Mouse (Mus musculus) megakaryocyte, adult 5-6 weeks (primary cell): ENCODE measurements at regions not wholly inside any gene's neighbourhood (a gene's known extent, or its start where the extent isn't known, plus 50 kb on each side); places are given as distances from the start of the nearest gene placed in this dataset.

Experiments used
- ATAC-seq: 2 replicates; pipeline ENCODE4 v1.8.0; 2016; ENCODE audit warnings: mild to moderate bottlenecking, inconsistent platforms; ENCODE audit not compliant: poor library complexity, severe bottlenecking

DNA sequence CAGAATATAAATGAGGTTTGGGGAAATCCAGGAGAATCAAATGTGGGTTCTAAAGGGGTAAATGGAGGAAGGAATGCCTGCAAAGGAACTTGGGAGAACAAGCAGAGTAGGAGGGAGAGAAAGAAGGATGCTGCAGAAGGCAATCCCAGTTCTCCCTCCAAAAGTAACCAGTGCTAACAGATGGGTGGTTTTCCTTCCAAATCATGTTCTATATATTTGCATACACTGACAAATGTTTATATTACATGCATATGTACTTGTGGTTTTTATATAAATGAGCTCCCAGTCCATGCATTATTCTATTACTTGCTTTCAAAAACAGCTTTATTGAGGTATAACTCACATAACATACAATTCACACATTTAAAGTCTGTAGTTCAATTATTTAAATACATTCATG lies 53.7 kb downstream of the Zcchc12 start:
- ATAC-seq, result no peak

DNA sequence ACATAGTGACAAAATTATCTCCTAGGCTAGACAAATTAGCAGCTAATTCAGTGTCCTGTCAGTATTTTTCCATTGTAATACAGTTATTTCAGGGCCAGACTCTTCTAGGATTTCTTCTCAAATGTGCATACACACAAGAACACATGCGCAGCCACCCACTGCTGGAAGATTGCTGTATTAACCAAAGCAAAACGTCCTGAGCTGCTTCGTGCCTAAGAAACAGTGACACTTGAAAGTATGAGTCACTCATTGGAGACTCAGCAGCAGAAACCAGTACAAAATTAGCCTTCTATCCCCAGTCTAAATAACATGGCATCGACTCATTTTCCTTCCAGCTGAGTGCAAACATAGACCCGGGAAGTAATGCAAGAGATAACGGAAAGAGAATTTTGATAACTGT lies 59.2 kb downstream of the Zcchc12 start:
- ATAC-seq, result no peak

DNA sequence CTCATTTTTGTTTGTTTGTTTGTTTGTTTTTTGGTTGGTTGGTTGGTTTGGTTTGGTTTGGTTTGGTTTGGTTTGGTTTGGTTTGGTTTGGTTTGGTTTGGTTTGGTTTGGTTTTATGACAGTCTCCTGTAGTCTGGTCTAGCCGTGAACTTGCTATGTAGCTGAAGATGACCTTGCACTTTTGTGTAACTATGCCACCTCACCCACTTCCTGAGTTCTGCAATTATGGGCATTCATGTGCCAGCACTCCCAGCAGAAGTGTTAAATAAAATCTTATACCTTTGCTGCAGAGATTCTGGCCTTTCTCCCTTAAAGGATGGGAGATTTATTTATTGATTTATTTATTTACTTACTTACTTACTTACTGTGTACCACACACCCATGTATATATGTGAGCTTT lies 51.5 kb upstream of the Lonrf3 start:
- ATAC-seq, result peak; percentile 72; the same call in 1 of the 2 replicates
